Mouse (Mus musculus) intestine, postnatal 0 days (tissue): ENCODE data around the gene Ccdc157. TPM values are rescaled to one million over a fixed set of nuclear protein-coding genes. Genes with fewer than 3 reads are reported as not detected.

Experiments used
- ATAC-seq: fragments of 200-750 bp; cut with Nextera tagmentation; 2 replicates; pipeline ENCODE4 v1.8.0; 2017; ENCODE audit warnings: mild to moderate bottlenecking, moderate TSS enrichment, moderate library complexity
- H3K27ac ChIP-seq: fragments of 300-500 bp; sonication (generic); 2 replicates; pipeline ENCODE4 v1.5.1; 2014; ENCODE audit warnings: mild to moderate bottlenecking, low read depth, low read length, moderate library complexity
- H3K27me3 ChIP-seq: fragments of 300-500 bp; sonication (generic); replicated peaks from 2 replicates; pipeline ENCODE4 v1.6.1; 2014; ENCODE audit warnings: low read length, mixed read lengths; ENCODE audit not compliant: control insufficient read depth, insufficient read depth
- H3K36me3 ChIP-seq: fragments of 300-500 bp; sonication (generic); 2 replicates; pipeline ENCODE4 v1.6.1; 2014; ENCODE audit warnings: mild to moderate bottlenecking, moderate library complexity; ENCODE audit not compliant: control insufficient read depth, insufficient read depth
- H3K4me1 ChIP-seq: fragments of 300-500 bp; sonication (generic); replicated peaks from 2 replicates; pipeline ENCODE4 v1.6.1; 2014; ENCODE audit warnings: antibody characterized with exemption, low read length, mixed read lengths; ENCODE audit not compliant: control insufficient read depth, insufficient read depth
- H3K4me2 ChIP-seq: fragments of 300-500 bp; sonication (generic); replicated peaks from 2 replicates; pipeline ENCODE4 v1.6.1; 2014; ENCODE audit warnings: low read depth, mild to moderate bottlenecking, moderate library complexity
- H3K4me3 ChIP-seq: fragments of 300-500 bp; sonication (generic); 2 replicates; pipeline ENCODE4 v1.5.1; 2014; ENCODE audit warnings: low read depth, low read length
- H3K9ac ChIP-seq: fragments of 300-500 bp; sonication (generic); 2 replicates; pipeline ENCODE4 v1.6.1; 2014; ENCODE audit warnings: mild to moderate bottlenecking, low read depth, low read length
- H3K9me3 ChIP-seq: fragments of 300-500 bp; sonication (generic); 2 replicates; pipeline ENCODE4 v1.6.1; 2016; ENCODE audit warnings: mixed run types; ENCODE audit not compliant: control insufficient read depth
- CTCF ChIP-seq: sonication (generic); IDR thresholded peaks from 2 replicates; pipeline ENCODE4 v1.5.1; 2016; ENCODE audit warnings: low read depth, mild to moderate bottlenecking, control low read depth, antibody characterized with exemption, moderate library complexity
- WGBS: fragments of 180-500 bp; shearing (Covaris S2); extraction: QIAGEN DNeasy Blood & Tissue Kit; methylation state at CpG from one replicate; pipeline ENCODE4 v1.1.7; 2014; 5-methylcytosine and 5-hydroxymethylcytosine counted together
- polyA plus RNA-seq: library from polyadenylated mRNA; unstranded; fragments of >200 nt; fragmentation: Nextera tagmentation; extraction: Ambion mirVana; gene quantifications from 2 replicates; pipeline ENCODE4 v1.2.1, GENCODE M21; 2015

Gene Ccdc157
- polyA plus RNA-seq, 1 experiment from 2014 or later: 1.1 TPM

GRCm38 (mm10) chr11:4164701-4165100, 4.6 kb upstream of the Ccdc157 start:
- H3K36me3 ChIP-seq: peaks cover 56% of the 10 kb centered on the region
- no peak for TF ChIP-seq CTCF
- no peak overlapping the region for H3K27ac ChIP-seq
- ATAC-seq: no peak
- H3K4me1 ChIP-seq: no peaks in the 10 kb centered on the region
- H3K9ac ChIP-seq: no peak overlapping the region; the same call in 1 of the 2 replicates
- 79% methylated on average over 2 of the region's 2 CpGs for WGBS
- H3K27me3 ChIP-seq: no peaks in the 10 kb centered on the region
- H3K4me3 ChIP-seq: no peak overlapping the region
- H3K9me3 ChIP-seq: no peaks in the 10 kb centered on the region
- H3K4me2 ChIP-seq: no peak overlapping the region

GRCm38 (mm10) chr11:4160758-4161480, 826 bp upstream of the Ccdc157 start:
- WGBS: 4% methylated on average over 15 of the region's 15 CpGs
- no peaks in the 10 kb centered on the region for H3K9me3 ChIP-seq

GRCm38 (mm10) chr11:4158676-4159075, 1.4 kb downstream of the Ccdc157 start:
- no peaks in the 10 kb centered on the region for H3K27me3 ChIP-seq
- no peak overlapping the region for H3K4me2 ChIP-seq
- TF ChIP-seq CTCF: no peak
- no peak overlapping the region for H3K9ac ChIP-seq
- no peaks in the 10 kb centered on the region for H3K4me1 ChIP-seq
- H3K27ac ChIP-seq: no peak overlapping the region
- no peaks in the 10 kb centered on the region for H3K9me3 ChIP-seq
- ATAC-seq: no peak
- WGBS: 86% methylated on average over 3 of the region's 3 CpGs
- no peaks in the 10 kb centered on the region; the same call in 1 of the 2 replicates for H3K36me3 ChIP-seq
- H3K4me3 ChIP-seq: no peak overlapping the region

More at GRCm38 (mm10) chr11:4160758-4161480, 826 bp upstream of the Ccdc157 start:
- Histone ChIP-seq H3K27ac (peak overlapping the region; percentile 81), H3K4me1 (no peaks in the 10 kb centered on the region), H3K27me3 (no peaks in the 10 kb centered on the region), H3K36me3 (peaks cover 21% of the 10 kb centered on the region), H3K4me3 (peak overlapping the region; percentile 67), H3K4me2 (peak overlapping the region; percentile 85), H3K9ac (peak overlapping the region; percentile 71)
- TF ChIP-seq CTCF: no peak
- ATAC-seq: no peak

- Histone ChIP-seq H3K27me3 (no peaks in the 10 kb centered on the region), H3K36me3 (no peaks in the 10 kb centered on the region), H3K9me3 (no peaks in the 10 kb centered on the region), H3K9ac (no peak overlapping the region), H3K4me1 (no peaks in the 10 kb centered on the region), H3K4me3 (no peak overlapping the region), H3K27ac (no peak overlapping the region), H3K4me2 (no peak overlapping the region)
- no peak for ATAC-seq
- 72% methylated on average over 5 of the region's 5 CpGs for WGBS
- TF ChIP-seq CTCF: no peak
Observed at GRCm38 (mm10) chr11:4155641-4156040, 4.5 kb downstream of the Ccdc157 start.

GRCm38 (mm10) chr11:4153694-4154093, 6.4 kb downstream of the Ccdc157 start:
- 90% methylated on average over 7 of the region's 7 CpGs for WGBS
- no peaks in the 10 kb centered on the region for H3K4me1 ChIP-seq
- no peak overlapping the region for H3K4me2 ChIP-seq
- H3K9me3 ChIP-seq: no peaks in the 10 kb centered on the region
- no peak overlapping the region for H3K4me3 ChIP-seq
- no peaks in the 10 kb centered on the region for H3K36me3 ChIP-seq
- ATAC-seq: no peak
- no peak for TF ChIP-seq CTCF
- H3K27me3 ChIP-seq: no peaks in the 10 kb centered on the region
- H3K27ac ChIP-seq: no peak overlapping the region
- H3K9ac ChIP-seq: no peak overlapping the region

- H3K9ac ChIP-seq: no peak overlapping the region
- H3K4me2 ChIP-seq: no peak overlapping the region
- no peak for ATAC-seq
- TF ChIP-seq CTCF: no peak
- no peaks in the 10 kb centered on the region for H3K27me3 ChIP-seq
- H3K4me1 ChIP-seq: no peaks in the 10 kb centered on the region
- 0 out of 2 replicates have a peak, but pooled peaks cover 3% of the 10 kb centered on the region for H3K36me3 ChIP-seq
- WGBS: 95% methylated on average over 6 of the region's 6 CpGs
- H3K27ac ChIP-seq: no peak overlapping the region
- no peaks in the 10 kb centered on the region for H3K9me3 ChIP-seq
- H3K4me3 ChIP-seq: no peak overlapping the region
Observed at GRCm38 (mm10) chr11:4149886-4150285, 10.2 kb downstream of the Ccdc157 start.
